Mouse (Mus musculus) mesoderm, embryonic 11.5 days (tissue): Measurements from ENCODE around the gene Yipf3.

Source experiments
- DNase-seq: peaks from one replicate; pipeline ENCODE4 v3.0.0-alpha.2; 2012; ENCODE audit warnings: low read depth, low spot score

Gene Yipf3

GRCm38 (mm10) chr17:46283140-46283539 lies 35.3 kb downstream of the Yipf3 start:
- DNase-seq, result no peak

- no peak for DNase-seq
These were observed 36.0 kb downstream of the Yipf3 start for GRCm38 (mm10) chr17:46283911-46284310.

GRCm38 (mm10) chr17:46284653-46285052 lies 36.8 kb downstream of the Yipf3 start:
- peak; percentile 68 for DNase-seq

- no peak for DNase-seq
These were observed 37.5 kb downstream of the Yipf3 start for GRCm38 (mm10) chr17:46285407-46285806.

- peak; percentile 41 for DNase-seq
These were observed 39.8 kb downstream of the Yipf3 start for GRCm38 (mm10) chr17:46287678-46288095.

- no peak for DNase-seq
These were observed 48.7 kb downstream of the Yipf3 start for GRCm38 (mm10) chr17:46296601-46297000.

GRCm38 (mm10) chr17:46297028-46297363 lies 49.1 kb downstream of the Yipf3 start:
- DNase-seq, result no peak

GRCm38 (mm10) chr17:46297364-46298219 lies 49.7 kb downstream of the Yipf3 start, which contains the start of gene Dlk2:
TSS of gene Dlk2 (plus strand) at chr17:46297421.
- no peak for DNase-seq

- peak; percentile 91 for DNase-seq
These were observed 50.5 kb downstream of the Yipf3 start for GRCm38 (mm10) chr17:46298220-46298913.

- no peak for DNase-seq
These were observed 54.0 kb downstream of the Yipf3 start for GRCm38 (mm10) chr17:46301892-46302291.
